Mouse (Mus musculus) brain, embryonic 18.5 days (tissue): Measurements from ENCODE around the gene Brms1.
"Not testable (repeated sequence)": the region's sequence is repeated elsewhere in the genome, so short reads cannot be mapped to it uniquely, and the experiment has no call there.

Source experiments
- DNase-seq: peaks from one replicate; pipeline ENCODE4 v3.0.0-alpha.2; 2012; ENCODE audit warnings: low read depth, low spot score

The Brms1 gene

GRCm38 (mm10) chr19:5062446-5062845 lies 21.3 kb downstream of the Brms1 start:
- DNase-seq, result no peak

- no peak for DNase-seq
Measured at GRCm38 (mm10) chr19:5065104-5065503, 23.9 kb downstream of the Brms1 start.

GRCm38 (mm10) chr19:5067040-5067799 lies 26.1 kb downstream of the Brms1 start:
- no peak for DNase-seq

GRCm38 (mm10) chr19:5067867-5068569 lies 26.9 kb downstream of the Brms1 start, which contains the start of gene Cd248:
TSS of gene Cd248 (plus strand) at chr19:5068078.
- DNase-seq, result no peak

- DNase-seq, result no peak
Measured at GRCm38 (mm10) chr19:5068570-5069234, 27.5 kb downstream of the Brms1 start.

GRCm38 (mm10) chr19:5069486-5069885 lies 28.3 kb downstream of the Brms1 start:
- no peak for DNase-seq

GRCm38 (mm10) chr19:5069978-5070377 lies 28.8 kb downstream of the Brms1 start:
- no peak for DNase-seq

GRCm38 (mm10) chr19:5071077-5071476 lies 29.9 kb downstream of the Brms1 start:
- DNase-seq, result no peak

GRCm38 (mm10) chr19:5071545-5072369 lies 30.6 kb downstream of the Brms1 start:
- no peak for DNase-seq

- DNase-seq, result no peak
Measured at GRCm38 (mm10) chr19:5072389-5073019, 31.4 kb downstream of the Brms1 start.

- no peak for DNase-seq
Measured at GRCm38 (mm10) chr19:5073028-5073427, 31.9 kb downstream of the Brms1 start.

GRCm38 (mm10) chr19:5073518-5073917 lies 32.4 kb downstream of the Brms1 start:
- DNase-seq, result no peak

GRCm38 (mm10) chr19:5079279-5079678 lies 38.1 kb downstream of the Brms1 start:
- DNase-seq, result no peak

GRCm38 (mm10) chr19:5082005-5082404 lies 40.9 kb downstream of the Brms1 start:
- DNase-seq, result no peak

- no peak for DNase-seq
Measured at GRCm38 (mm10) chr19:5082596-5082995, 41.4 kb downstream of the Brms1 start.

- no peak for DNase-seq
Measured at GRCm38 (mm10) chr19:5083961-5084833, 43.0 kb downstream of the Brms1 start.

- no peak for DNase-seq
Measured at GRCm38 (mm10) chr19:5084834-5085144, 43.6 kb downstream of the Brms1 start.

GRCm38 (mm10) chr19:5085145-5085863 lies 44.1 kb downstream of the Brms1 start, which contains the start of gene Tmem151a:
TSS of gene Tmem151a (minus strand) at chr19:5085531.
- DNase-seq, result no peak

GRCm38 (mm10) chr19:5086533-5086932 lies 45.4 kb downstream of the Brms1 start:
- DNase-seq, result not testable (repeated sequence)
